Mouse (Mus musculus) thymus, postnatal 10 days (tissue): ENCODE data around the gene Litaf.

Experiments
- DNase-seq, 2 experiments: peaks; one replicate each; pipeline ENCODE4 v3.0.0; 2021; ENCODE audit warnings: low spot score in 2 of 2

The Litaf gene

GRCm38 (mm10) chr16:11066029-11066832, at the start of gene Litaf:
TSS of gene Litaf (minus strand) at chr16:11066157.
- peak; percentile 96 to 98 for DNase-seq

DNA sequence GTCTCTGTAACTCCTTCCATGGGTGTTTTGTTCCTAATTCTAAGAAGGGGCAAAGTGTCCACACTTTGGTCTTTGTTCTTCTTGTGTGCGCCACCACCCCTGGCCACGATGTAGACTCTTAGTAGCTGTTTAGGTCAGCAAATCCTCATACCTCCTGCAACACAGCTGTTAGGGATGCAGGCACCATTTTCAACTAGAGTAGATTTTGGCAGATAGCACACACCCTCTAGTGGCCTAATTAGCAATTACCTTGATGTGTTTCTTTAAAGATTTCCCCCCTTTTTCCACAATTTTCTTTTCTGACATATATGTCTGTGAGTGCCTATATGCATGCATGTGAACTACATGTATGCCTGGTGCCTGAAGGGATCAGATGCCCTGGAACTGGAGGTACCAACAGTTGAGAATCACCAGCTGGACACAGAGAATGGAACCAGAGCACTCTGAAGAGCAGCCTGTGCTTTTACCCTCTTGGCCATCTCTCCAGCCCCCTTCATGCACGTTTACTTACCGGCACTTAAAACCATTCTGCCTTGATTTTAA, 43.3 kb upstream of the Litaf start:
- peak in 1 of 2 experiments; percentile 12 for DNase-seq

GRCm38 (mm10) chr16:11104905-11105304, 38.9 kb upstream of the Litaf start:
- DNase-seq, result no peak

- no peak for DNase-seq
These were observed 31.3 kb upstream of the Litaf start for GRCm38 (mm10) chr16:11097301-11097700.

DNA sequence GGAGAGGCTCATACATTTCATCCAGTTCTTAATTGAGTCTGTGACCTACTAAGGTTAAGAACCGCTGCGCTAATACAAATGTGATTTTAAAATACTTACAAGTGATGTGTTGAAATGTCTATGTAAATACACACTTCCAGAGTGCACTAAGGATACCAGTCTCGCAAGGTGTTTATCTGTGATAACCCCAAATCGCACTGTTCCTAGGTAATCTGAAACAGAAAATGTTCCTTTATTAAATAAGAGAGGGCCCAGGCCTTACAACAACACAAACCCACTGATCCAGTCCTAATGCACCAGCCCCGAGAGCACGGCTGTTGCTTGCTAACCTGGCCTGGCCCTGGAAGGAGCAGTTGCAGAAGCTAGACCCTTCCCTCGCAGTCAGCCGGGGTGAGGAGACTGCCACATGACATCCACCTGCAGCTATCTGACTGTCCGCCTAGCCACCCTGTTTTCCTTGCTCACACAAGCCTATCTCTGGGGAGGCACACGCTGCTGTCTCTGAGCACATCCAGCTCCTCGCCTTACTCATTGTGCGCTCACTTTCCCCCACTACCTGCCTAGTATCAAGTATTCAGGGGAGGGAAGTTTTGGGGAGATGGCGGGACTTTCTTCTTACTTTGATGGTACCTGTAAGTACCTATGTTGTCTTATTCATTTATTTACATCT, 27.9 kb upstream of the Litaf start:
- DNase-seq, result no peak

GRCm38 (mm10) chr16:11092523-11092922, 26.6 kb upstream of the Litaf start:
- no peak for DNase-seq

DNA sequence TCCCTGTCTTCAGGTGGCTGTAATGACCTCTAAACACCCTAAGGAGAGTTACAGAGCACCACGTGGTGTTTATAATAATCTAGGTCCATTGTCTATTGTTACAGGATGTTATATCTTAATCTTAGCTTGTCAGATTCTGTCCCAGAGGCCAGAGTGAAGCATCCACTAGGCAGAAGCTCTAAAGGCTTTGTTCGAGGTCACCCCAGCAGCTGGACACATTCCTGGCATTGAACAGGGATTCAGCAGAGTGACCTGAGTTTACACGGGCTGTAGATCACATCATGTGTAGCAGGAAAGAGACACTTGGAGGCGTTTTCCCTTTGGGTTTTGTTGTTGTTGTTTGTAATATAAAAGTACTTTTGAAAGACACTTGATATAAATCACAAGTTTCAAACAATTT, 26.1 kb upstream of the Litaf start:
- DNase-seq, result no peak

- DNase-seq, result no peak
These were observed 25.0 kb upstream of the Litaf start for GRCm38 (mm10) chr16:11090836-11091570.

DNA sequence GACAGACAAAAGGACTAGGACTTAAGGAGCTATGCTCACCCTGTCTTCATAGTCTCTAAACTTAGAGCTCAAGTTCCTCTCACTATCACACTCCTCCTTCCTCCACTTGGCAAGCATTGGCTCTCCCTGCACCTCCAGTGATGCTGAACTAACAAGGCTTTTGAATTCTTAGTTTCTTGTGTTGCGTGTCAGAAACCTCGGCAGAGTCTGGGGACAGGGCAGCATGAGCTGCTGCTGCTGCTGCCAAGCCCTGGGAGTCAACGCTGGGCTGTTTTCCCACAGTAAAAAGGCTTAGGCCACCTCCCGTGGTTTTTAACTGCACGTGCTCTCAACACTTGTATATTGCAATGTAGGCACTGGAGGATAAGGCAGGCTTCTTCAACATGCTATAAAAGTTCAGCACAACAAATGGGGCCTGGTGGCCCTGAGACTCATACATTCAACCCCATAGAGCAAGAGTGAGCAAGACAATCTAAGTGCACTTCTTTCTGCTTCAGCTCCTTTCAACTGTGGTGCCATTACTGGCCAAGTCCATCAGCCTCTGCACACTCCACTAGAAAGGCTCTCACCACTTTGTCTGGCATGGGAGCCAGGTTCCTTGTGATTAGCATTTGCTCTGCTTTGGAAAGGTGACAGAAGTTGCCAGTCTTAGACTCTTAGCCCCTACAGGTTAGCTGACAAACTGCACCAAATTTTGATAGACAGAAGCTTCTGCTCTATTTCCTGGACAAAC, 21.1 kb upstream of the Litaf start:
- no peak for DNase-seq

- no peak for DNase-seq
These were observed 20.3 kb upstream of the Litaf start for GRCm38 (mm10) chr16:11086299-11086698.

DNA sequence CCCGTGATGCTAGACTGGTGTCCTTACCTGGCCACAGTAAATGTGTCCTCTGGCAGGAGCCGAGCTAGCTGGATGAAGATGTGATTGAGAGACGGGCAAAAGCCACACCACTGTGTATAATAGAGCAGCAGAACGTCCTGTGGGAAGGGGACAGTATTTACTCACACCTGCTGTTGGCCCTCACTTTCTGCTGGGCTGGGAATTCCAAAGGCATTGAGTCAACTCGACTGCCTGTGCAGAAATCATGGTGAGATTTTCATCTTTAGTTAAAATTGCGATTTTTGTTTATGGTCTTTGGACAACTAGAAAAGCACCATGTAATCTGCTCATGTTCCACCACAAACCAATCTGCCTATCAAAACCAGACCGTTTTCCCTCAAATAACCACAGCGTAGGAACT, 18.2 kb upstream of the Litaf start:
- no peak for DNase-seq

DNA sequence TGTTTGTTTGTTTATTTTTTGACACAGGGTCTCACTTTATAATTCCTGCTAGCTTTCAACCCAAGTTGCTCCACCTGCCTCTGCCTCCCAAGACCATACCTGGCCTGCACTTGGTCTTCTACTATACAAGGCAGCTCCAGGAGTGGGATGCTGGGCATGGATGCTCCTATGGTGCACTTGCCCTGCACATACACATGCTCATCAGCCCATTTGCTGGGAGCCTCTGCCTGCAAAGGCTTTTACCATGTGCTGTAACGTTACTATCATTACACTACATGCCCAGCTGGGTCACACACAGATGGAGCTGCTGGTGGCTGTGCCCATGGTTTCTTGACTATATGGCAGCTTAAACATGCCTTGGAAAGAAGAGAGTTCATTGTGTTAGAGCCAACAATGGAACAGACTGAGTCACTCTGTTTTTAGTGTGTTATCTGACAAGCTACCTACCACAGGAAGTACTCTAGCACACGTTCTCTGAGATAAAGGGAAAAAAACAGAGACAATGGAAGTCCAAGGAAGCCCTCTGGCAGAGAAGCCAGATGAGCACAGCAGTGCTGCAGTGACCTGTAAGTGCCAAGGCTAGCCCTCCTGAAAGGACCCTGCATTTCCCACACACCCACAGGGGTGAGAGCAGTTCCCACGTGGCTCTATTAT, 12.4 kb upstream of the Litaf start:
- DNase-seq, result no peak

GRCm38 (mm10) chr16:11077601-11078201, 11.7 kb upstream of the Litaf start:
- no peak for DNase-seq

GRCm38 (mm10) chr16:11073060-11073459, 7.1 kb upstream of the Litaf start:
- DNase-seq, result peak in 1 of 2 experiments; percentile 23

GRCm38 (mm10) chr16:11072454-11072853, 6.5 kb upstream of the Litaf start:
- DNase-seq, result no peak

DNA sequence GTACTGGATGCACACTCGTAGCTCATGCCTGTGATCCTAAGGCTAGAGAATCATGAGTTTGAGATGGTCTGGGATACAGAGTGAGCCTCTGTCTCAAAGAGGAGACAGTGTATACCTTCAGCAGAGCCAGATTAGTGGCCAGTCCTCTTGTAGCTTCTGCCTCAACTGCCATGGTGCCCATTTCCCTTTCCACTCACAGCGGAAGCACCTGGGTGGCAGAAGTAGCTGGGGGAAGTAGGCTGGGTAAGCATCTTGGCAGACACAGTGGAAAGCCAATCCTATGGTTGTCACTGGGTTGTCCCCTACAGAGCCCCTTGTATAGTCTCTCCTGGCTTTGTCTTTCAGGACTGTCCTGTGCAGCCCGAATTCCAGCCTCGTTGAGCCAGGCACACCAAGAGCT, 5.9 kb upstream of the Litaf start:
- peak; percentile 33 to 34 for DNase-seq

DNA sequence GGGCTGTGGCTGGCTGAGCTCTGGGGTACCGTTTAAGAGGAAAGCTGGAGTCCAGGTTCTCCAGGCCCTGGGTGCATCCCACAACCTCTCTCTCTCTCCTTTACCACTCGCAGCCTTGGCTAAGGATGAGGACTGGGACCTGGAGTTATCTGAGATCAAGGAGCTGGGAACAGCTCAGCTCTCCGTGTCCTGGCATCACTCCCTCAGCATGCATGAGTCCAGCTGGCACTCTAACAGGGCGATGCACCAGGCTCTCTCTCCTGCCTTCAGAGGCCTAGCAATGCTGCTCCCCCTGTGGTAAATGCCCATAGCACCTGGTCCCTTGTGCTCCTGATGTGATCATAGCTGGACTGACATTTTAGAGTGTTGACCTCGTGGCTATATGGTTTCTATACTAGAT, 5.2 kb upstream of the Litaf start:
- DNase-seq, result no peak

DNA sequence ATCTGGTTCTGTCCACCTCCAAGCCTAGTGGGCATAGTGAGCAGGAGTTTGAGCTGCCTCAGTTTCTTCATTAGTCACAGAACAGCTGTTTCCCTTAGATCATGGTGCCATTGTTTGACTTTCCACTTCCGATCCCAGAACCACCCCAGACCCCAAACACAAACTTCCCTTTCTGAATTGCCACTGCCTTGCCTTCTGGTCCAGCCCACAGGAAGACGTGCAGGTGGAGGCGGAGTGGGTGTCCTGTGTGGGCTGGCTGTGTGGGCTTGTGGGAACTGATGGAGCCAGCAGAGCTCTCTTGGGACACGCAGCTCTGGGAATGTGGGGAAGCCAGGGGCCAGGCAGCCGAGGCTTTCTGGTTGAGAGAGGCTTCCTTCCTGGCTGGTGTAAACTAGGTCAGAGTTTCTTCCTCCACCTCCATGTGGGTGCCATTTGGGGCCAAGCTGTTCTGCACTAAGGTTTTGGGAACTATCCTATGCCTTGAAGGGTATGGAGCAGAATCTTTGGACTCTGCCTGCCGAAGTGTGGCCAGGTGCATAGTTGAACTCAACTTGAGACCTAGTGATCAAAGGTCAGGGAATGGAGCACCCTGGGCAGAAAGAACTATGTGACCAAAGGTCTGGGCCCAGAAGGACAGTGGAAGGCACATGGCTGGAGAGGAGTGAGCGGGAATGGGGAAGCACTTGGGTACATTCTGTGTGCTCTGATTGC, 3.9 kb upstream of the Litaf start:
- no peak for DNase-seq

DNA sequence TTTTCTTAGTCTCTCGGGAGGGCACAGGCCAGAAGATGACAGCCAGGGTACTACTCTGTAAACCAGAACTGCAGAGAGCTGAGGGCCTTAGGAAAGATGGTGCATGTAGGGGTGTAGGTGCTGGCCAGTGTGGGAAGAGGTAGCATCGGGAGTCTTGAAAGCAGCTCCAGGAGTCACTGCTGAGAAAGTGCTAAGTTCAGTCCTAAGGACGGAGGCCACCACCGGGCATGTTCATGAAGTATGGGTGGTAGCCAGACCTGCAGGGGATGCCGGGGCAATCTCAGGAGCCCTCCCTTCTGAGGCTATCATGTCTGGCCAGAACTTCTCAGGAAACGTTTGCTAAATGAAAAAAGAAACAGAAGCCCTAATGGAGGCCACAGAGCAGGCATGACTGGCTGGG, 3.3 kb upstream of the Litaf start:
- no peak for DNase-seq

DNA sequence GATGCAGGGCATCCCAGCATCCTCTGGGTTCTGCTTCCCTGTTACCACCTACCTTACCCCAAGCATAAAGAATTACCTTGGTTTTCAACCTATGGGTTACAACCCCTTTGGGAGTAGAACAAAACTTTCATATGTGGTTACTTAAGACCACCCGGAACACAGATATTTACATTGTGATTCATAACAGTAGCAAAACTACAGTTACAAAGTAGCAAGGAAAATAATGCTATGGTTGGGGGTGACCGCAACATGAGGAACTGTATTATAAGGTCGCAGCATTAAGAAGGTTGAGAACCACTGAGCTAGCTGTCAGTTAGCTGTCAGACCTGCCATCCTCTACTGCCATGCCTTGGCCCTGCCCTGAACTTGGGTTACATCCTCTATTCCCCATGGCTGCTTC, 2.7 kb upstream of the Litaf start:
- DNase-seq, result no peak
